Mouse (Mus musculus): ENCODE measurements around the gene Arvcf. TPM values are rescaled to one million over a fixed set of nuclear protein-coding genes. Genes with fewer than 3 reads are reported as not detected.
A peak's percentile ranks its signal among the peaks of the same experiment; 100 is the strongest.

Gene Arvcf
- polyA plus RNA-seq, 1 experiment from 2014 or later = 118 TPM

DNA sequence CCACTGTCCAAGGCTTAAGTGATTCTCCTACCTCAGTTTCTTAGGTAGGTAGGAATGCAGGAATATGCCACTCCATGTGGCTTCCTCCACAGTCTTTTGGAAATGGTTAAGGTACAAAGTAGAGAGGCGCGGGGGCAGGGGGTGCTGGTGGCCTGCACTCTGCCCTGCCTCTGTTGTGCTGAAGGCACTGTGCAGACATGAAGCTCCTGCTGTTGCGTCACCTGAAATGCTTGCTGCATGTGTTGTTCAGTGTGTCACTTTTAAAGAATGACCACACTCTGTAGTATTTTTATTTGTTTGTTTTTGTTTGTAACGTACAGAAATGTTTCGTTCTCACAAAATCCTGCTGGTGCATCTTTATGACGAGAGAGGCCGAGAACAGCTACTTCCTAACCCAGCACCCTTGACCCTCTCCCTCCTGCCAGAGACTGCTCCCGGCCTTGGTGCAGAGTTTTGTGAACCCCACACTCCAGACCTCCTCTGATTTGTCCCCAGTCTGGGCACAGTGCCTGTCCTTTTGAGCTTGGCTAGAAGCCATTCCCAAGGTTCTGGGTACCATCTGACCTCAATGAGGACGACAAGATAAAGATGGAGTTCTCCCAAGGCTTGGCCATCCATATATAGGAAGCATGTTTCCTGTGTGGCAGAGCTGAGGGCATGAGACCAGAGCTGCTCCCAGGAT lies 35.2 kb downstream of the Arvcf start:
- H3K9ac ChIP-seq = no peak overlapping the region
- H3K27me3 ChIP-seq (replicated peaks) = no peaks in the 10 kb centered on the region
- peaks cover 80% of the 10 kb centered on the region for H3K4me1 ChIP-seq
- no peak overlapping the region for H3K4me3 ChIP-seq
- H3K27ac ChIP-seq = no peak overlapping the region
- no peak for ATAC-seq (ENCODE audit: low FRiP score, low read depth)
- WGBS = 82% methylated on average over 9 of the region's 9 CpGs
- H3K36me3 ChIP-seq = no peaks in the 10 kb centered on the region
- H3K4me2 ChIP-seq (replicated peaks) = no peak overlapping the region
- no peaks in the 10 kb centered on the region for H3K9me3 ChIP-seq

- no peak for ATAC-seq (ENCODE audit: low FRiP score, low read depth)
- Histone ChIP-seq H3K9ac (no peak overlapping the region), H3K27me3 (replicated peaks) (no peaks in the 10 kb centered on the region), H3K4me1 (peaks cover 80% of the 10 kb centered on the region), H3K9me3 (no peaks in the 10 kb centered on the region), H3K4me2 (replicated peaks) (no peak overlapping the region), H3K36me3 (no peaks in the 10 kb centered on the region), H3K4me3 (no peak overlapping the region), H3K27ac (peak overlapping the region; percentile 12; the same call in 1 of the 2 replicates)
- whole genome bisulfite sequencing = 10% methylated on average over 3 of the region's 3 CpGs
Observed at GRCm38 (mm10) chr16:18383756-18384155, 35.8 kb downstream of the Arvcf start.

DNA sequence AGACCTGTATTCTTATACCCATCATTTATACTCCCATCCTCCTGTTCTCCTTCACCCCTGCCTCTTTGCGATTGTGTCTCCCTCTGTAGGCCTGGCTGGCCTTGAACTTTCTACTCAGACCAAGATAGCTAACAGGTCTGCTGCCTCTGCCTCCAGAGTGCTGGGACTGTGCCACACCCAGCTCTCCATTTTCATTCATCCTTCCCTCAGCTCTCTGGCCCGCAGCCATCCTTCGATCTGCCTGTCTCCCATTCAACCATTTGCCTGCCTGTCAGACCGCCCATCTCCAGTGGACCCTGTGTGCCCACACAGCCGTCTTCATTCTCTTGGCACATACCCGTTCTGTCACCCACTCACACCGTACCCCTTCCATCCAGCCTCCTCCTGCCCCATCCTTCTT lies 36.2 kb downstream of the Arvcf start:
- Histone ChIP-seq H3K4me1 (peaks cover 80% of the 10 kb centered on the region), H3K4me3 (no peak overlapping the region), H3K27ac (peak overlapping the region; percentile 12; the same call in 1 of the 2 replicates), H3K36me3 (no peaks in the 10 kb centered on the region), H3K9me3 (no peaks in the 10 kb centered on the region), H3K9ac (no peak overlapping the region), H3K27me3 (replicated peaks) (no peaks in the 10 kb centered on the region), H3K4me2 (replicated peaks) (no peak overlapping the region)
- no peak for ATAC-seq (ENCODE audit: low FRiP score, low read depth)
- 74% methylated on average over 7 of the region's 7 CpGs for WGBS

- Histone ChIP-seq H3K27ac (no peak overlapping the region), H3K27me3 (replicated peaks) (no peaks in the 10 kb centered on the region), H3K4me1 (peaks cover 78% of the 10 kb centered on the region), H3K4me3 (no peak overlapping the region), H3K9me3 (no peaks in the 10 kb centered on the region), H3K36me3 (no peaks in the 10 kb centered on the region), H3K9ac (no peak overlapping the region), H3K4me2 (replicated peaks) (no peak overlapping the region)
- 64% methylated on average over 8 of the region's 8 CpGs for WGBS
- no peak for ATAC-seq (ENCODE audit: low FRiP score, low read depth)
Observed at GRCm38 (mm10) chr16:18384659-18385058, 36.7 kb downstream of the Arvcf start.

DNA sequence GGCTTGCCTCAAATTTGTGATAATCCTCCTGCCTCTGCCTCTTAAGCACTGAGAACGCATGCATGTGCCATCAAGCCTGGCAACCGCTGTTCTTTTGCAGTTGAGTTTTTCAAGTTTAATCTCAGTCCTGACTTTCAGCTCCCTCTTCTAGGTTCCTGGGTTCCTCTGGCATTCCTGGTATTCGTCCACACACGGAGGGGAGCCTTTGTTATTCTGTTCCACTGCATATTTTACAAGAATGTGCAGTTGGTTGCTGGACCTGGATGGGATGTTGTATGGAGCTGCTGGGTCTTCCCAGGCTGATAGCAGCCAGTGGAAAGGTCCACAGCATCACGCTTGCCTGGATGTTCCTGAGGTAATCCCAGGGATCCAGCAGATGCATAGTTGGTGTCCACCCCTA lies 37.4 kb downstream of the Arvcf start:
- H3K9ac ChIP-seq = no peak overlapping the region
- H3K4me2 ChIP-seq (replicated peaks) = no peak overlapping the region
- H3K27me3 ChIP-seq (replicated peaks) = no peaks in the 10 kb centered on the region
- ATAC-seq (ENCODE audit: low FRiP score, low read depth) = no peak
- no peaks in the 10 kb centered on the region for H3K9me3 ChIP-seq
- H3K36me3 ChIP-seq = no peaks in the 10 kb centered on the region
- H3K27ac ChIP-seq = no peak overlapping the region
- H3K4me1 ChIP-seq = peaks cover 71% of the 10 kb centered on the region
- H3K4me3 ChIP-seq = no peak overlapping the region
- WGBS = 67% methylated on average over 5 of the region's 5 CpGs

GRCm38 (mm10) chr16:18386451-18386850 lies 38.5 kb downstream of the Arvcf start:
- Histone ChIP-seq H3K36me3 (no peaks in the 10 kb centered on the region), H3K27ac (no peak overlapping the region), H3K27me3 (replicated peaks) (no peaks in the 10 kb centered on the region), H3K4me2 (replicated peaks) (no peak overlapping the region), H3K9me3 (no peaks in the 10 kb centered on the region), H3K4me3 (no peak overlapping the region), H3K4me1 (peaks cover 61% of the 10 kb centered on the region), H3K9ac (no peak overlapping the region)
- 82% methylated on average over 7 of the region's 7 CpGs for WGBS
- ATAC-seq (ENCODE audit: low FRiP score, low read depth) = no peak

DNA sequence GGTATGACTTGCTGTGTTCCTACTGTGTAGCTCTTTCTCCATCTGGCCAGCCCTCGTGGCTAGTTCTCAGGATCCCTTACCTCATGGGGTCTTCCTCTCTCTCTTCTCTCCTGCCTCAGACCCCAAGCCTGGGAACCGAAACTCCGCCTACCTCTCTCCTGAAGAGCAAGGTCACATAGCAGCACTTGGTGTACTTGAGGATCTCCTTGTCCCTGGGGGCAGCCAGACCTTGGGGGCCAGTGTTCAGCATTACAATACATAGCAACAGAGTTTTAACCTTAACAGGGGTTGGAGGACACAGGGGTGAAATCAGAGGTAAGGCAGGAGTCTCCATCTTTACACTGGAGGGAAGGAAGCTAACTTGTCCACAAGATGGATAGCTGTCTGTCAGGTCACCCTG lies 39.0 kb downstream of the Arvcf start:
- H3K9ac ChIP-seq = no peak overlapping the region

DNA sequence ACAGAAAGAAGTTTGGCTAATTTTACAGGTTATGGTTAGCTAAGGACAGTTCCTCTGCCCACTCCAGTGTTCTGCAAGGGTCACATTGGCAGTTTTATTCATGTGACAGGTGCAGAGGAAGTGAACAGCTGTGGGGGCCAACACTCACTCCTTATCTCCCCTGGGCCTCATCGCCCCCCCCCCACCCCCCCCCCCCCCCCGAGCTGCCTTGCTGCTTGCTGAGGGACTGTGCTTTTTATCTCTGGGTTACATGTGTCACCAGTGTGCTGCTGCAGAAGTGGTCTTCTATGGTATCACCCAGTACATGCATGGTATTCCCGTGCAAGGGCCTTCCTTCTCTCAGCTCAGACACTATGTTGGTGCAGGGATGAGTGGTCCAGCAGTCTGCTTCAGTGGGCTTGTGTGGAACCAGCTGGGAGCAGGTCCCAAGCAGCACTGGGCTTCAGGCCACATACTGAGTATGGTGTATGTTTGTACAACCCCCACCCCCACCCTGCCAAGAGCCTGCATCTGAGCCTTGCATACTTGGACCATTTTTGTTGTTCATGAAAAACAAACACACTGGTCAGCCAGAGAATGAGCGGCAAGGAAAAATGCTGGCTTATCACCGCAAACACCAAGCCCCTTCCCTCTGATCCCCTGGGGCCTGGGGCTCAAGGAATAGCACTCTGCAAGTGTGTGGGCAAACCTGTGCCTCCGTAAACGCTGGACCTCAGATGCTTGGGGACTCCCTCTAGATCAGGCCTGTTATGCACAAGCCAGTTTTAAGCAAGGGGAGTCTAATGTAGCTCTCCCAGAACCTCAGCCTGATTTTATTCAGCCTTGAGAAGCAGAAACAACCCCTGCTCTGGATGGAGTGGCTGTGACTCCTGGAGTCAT lies 40.0 kb downstream of the Arvcf start:
- Histone ChIP-seq H3K27me3 (replicated peaks) (no peaks in the 10 kb centered on the region), H3K27ac (peak overlapping the region; percentile 54), H3K9ac (no peak overlapping the region), H3K4me3 (no peak overlapping the region), H3K4me2 (replicated peaks) (peak overlapping the region; percentile 18), H3K9me3 (no peaks in the 10 kb centered on the region), H3K4me1 (peaks cover 51% of the 10 kb centered on the region), H3K36me3 (no peaks in the 10 kb centered on the region)
- WGBS = 51% methylated on average over 7 of the region's 7 CpGs
- ATAC-seq (ENCODE audit: low FRiP score, low read depth) = no peak

More for the DNA sequence above, 39.0 kb downstream of the Arvcf start:
- Histone ChIP-seq H3K4me3 (no peak overlapping the region), H3K4me1 (peaks cover 57% of the 10 kb centered on the region), H3K4me2 (replicated peaks) (no peak overlapping the region), H3K27me3 (replicated peaks) (no peaks in the 10 kb centered on the region), H3K36me3 (no peaks in the 10 kb centered on the region), H3K27ac (no peak overlapping the region), H3K9me3 (no peaks in the 10 kb centered on the region)
- 61% methylated on average over 3 of the region's 3 CpGs for WGBS
- ATAC-seq (ENCODE audit: low FRiP score, low read depth) = no peak

GRCm38 (mm10) chr16:18388583-18389435 lies 40.8 kb downstream of the Arvcf start:
- H3K4me3 ChIP-seq = no peak overlapping the region
- peaks cover 49% of the 10 kb centered on the region for H3K4me1 ChIP-seq
- H3K9ac ChIP-seq = no peak overlapping the region
- ATAC-seq (ENCODE audit: low FRiP score, low read depth) = no peak
- peak overlapping the region; percentile 54 for H3K27ac ChIP-seq
- H3K27me3 ChIP-seq (replicated peaks) = no peaks in the 10 kb centered on the region
- H3K9me3 ChIP-seq = no peaks in the 10 kb centered on the region
- H3K36me3 ChIP-seq = no peaks in the 10 kb centered on the region
- 73% methylated on average over 14 of the region's 14 CpGs for WGBS
- H3K4me2 ChIP-seq (replicated peaks) = no peak overlapping the region; the same call in 1 of the 2 replicates

DNA sequence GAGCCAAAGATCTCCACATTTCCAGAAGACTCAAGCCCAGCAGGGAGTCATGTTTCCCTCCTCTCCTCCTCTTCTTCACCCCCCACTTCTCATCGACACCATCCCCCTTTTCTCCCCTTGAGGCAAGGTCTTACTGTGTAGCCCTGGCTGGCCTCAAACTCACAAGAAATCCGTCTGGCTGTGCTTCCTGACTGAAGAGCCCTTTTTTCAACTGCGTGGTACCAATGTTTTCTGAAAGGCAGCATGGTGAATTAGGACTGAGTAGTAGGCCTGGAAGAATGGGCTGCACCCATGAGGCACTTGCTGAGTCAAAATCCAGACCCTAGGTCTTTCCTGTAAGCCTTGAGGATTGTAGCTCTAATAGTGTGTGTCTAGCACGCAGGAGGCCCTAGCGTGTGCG lies 42.4 kb downstream of the Arvcf start:
- Histone ChIP-seq H3K27me3 (replicated peaks) (no peaks in the 10 kb centered on the region), H3K9ac (no peak overlapping the region), H3K4me2 (replicated peaks) (no peak overlapping the region), H3K4me1 (peaks cover 54% of the 10 kb centered on the region), H3K4me3 (no peak overlapping the region), H3K36me3 (no peaks in the 10 kb centered on the region), H3K9me3 (no peaks in the 10 kb centered on the region), H3K27ac (no peak overlapping the region)
- ATAC-seq (ENCODE audit: low FRiP score, low read depth) = no peak
- WGBS = 75% methylated on average over 6 of the region's 6 CpGs

DNA sequence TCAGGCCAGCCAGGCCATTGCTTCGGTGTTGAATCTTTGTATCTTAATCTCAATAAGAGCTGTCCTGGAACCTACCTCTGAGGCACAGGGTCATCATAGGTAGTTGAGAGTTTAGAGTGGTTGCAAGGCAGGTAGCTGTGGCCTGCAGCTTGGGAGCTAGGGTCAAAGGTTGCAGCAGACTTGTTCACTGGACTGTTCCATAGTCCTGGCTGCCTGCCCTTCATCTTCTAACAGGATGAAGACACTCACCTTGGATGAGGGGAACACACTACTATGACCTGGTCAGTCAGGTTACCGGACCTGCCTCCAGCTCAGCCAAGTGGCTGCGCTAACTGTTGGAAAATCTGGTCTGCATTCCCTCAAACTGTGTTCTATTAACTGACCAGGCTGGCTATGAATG lies 43.1 kb downstream of the Arvcf start:
- no peak for ATAC-seq (ENCODE audit: low FRiP score, low read depth)
- Histone ChIP-seq H3K36me3 (no peaks in the 10 kb centered on the region), H3K9ac (no peak overlapping the region), H3K27me3 (replicated peaks) (no peaks in the 10 kb centered on the region), H3K9me3 (no peaks in the 10 kb centered on the region), H3K4me1 (peaks cover 61% of the 10 kb centered on the region), H3K4me2 (replicated peaks) (no peak overlapping the region), H3K4me3 (no peak overlapping the region), H3K27ac (no peak overlapping the region)
- WGBS = 97% methylated on average over 3 of the region's 3 CpGs

DNA sequence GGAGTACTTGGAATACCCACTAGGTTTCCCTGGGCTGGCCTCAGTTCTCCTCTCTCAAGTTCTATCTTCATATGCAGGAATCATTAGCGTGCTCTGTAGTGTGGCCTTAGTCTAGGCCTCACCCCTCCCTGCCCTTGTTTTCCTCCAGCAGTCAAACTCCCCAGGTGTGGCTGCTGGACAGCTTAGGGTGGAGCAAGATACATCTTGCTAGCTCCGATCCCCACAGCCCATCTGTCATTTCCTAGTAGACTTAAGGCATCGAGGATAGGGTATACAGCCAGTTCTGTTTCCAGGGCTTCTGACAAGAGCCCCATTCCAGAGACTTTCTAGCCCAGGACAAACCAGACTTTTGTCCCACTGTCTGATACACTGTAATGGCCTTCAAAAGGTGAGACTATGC lies 43.7 kb downstream of the Arvcf start:
- Histone ChIP-seq H3K4me3 (no peak overlapping the region), H3K36me3 (peaks cover 1% of the 10 kb centered on the region), H3K27ac (0 out of 2 replicates have a peak overlapping the region, but pooled peaks have one; percentile 82)

More for the DNA sequence above, 43.7 kb downstream of the Arvcf start:
- WGBS = 89% methylated on average over 3 of the region's 3 CpGs
- ATAC-seq (ENCODE audit: low FRiP score, low read depth) = no peak
- no peak overlapping the region for H3K4me2 ChIP-seq (replicated peaks)
- H3K9me3 ChIP-seq = no peaks in the 10 kb centered on the region
- H3K27me3 ChIP-seq (replicated peaks) = no peaks in the 10 kb centered on the region
- peaks cover 67% of the 10 kb centered on the region for H3K4me1 ChIP-seq
- no peak overlapping the region for H3K9ac ChIP-seq

Data from neural tube, embryonic 12.5 days (tissue).